Mouse (Mus musculus) spleen, embryonic (tissue): ENCODE data around the gene Rcan2.

Source experiments
- CTCF ChIA-PET: fragments of 350-600 bp; sonication (Branson Sonifier 250); formaldehyde crosslinking; loops from one replicate; lab custom pipeline; 2022; lab: Charles Lee

The Rcan2 gene

DNA sequence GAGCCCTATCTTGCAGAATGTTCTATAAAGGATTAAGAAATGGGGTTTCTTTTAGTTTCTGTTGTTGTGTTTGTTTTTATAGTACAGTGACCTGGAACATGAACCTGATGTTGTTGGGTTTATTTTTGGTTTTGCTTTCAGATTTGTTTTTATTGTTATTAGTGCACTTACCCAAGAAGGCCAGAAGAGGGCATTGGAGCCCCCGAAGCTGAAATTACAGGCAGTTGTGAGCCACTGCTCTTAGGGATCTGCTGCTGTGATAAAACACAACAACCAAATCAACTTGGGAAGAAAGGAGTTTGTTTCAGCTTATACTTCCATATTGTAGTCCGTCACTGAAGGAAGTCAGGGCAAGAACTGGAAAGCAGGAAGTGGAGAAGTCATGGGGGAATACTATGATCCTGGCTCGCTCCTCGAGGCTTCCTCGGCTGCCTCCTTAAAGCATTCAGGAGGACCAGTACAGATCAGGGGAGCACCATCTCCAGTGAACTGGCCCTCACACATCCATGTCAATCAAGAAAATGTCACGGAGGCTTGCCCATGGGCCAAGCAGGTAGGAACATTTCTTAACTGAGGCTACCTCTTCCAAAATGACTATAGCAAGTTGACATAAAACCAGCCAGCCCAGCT is 275.0 kb downstream of the Rcan2 start:
- CTCF ChIA-PET, result interaction anchor here (0.6 kb wide), 2 partner anchors 11 to 12 kb away, joined by 3 to 6 read pairs; no protein-coding TSS in a partner anchor

DNA sequence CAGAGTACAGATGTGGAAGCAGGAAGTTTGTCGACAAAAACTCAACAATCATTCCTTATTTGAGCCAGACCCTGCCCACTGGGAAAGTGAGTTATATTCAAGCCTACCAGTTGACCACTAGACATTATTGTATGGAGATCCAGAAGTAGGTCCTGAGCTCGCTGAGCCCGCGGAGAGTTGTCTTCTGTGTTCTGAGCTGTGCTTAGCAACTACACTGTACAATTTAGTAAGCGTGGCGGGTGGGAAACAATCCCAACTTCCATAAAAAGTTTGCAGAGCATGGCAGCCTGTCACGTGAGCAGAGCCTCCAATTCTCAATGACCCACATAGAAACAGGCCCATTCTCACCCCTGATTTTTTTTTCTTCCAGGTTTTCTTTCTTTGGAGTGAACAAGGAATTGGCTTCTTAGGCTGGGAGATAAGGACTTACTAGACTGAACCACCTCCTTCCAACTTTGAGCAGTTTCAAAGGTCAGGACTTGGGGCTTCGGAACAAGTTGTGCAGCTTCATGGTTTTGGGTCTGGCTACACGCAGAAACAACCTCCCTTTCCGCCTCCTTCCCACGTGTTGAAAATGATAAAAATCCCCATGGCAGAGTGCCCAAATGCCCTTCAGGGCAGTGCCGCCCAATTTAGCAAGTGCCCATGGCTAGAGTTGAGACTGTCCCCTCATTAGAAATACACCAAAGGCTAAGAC is 276.1 kb downstream of the Rcan2 start:
- CTCF ChIA-PET, result no interaction called here

DNA sequence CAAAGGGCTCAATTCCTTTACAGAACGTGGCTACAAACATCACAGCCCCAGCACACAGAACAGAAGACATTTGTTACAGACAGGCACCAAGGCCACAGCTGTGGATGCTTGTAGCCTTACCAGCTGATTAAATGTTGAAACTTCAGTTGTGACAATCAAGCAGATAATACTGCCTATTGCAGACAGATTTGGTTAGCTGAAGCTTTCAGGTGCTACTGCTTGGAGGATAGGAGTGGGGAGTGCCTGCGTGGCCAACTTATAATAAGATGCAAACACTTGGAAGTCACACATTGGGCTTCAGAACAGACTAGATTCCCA is 276.7 kb downstream of the Rcan2 start:
- CTCF ChIA-PET, result no interaction called here

DNA sequence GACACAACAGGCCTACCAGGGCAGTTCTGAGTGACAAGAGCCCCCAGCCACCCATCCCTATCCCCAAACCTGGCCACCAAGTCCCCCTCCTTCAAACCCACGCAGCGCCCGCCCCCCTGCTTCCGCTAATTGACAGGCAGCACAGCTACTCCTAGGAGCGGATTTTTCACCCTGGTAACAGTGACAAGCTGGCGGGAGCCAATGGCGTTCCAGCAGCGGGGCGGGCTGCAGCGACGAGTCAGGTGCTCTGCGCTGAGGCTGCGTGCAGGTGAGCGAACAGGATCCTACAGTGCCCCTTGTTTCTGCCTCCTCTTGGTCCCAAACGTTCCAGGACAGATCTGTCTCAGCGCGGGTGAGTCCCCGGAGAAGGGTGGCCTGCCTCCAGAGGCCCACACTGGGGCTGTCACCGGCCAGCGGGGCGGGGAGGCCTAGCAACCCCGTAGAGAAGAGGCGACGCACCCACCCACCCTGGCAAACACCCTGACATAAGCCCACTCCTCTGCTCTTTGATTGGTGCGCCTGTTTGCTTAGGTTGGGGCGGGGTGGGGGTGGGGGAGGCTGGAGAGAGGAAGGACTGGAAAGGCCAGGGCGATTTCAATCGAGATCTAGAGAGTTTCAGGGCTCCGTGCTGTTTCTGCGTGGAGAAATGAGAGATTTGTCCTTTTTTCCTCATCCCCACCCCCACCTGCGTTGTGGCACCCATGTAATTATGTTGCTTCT is 277.6 kb downstream of the Rcan2 start, which contains the start of gene Enpp5:
TSS of gene Enpp5 (plus strand) at position 183 of the 720 bp plus-strand sequence.
- CTCF ChIA-PET, result interaction anchor here (0.6 kb wide), 2 partner anchors 9 to 177 kb away, joined by 3 to 6 read pairs; no protein-coding TSS in a partner anchor

DNA sequence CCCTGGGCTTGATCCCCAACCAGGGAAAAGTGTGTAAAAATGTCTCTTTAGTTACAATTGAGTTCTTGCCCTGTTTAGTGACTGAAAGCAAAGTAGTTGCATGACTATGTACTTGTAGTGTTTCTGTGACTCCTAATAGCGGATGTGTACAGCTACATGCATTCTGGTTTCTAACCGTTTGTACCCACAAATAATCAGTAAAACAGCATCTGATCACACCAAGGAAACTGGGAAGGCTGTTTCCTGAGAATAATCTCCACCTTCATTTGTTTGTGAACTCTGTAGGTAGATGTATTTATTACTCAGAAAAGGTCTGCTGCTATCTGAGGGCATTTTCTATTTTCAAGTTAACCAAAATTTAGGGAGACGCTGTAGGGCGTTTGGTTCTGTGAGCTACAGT is 282.0 kb downstream of the Rcan2 start:
- CTCF ChIA-PET, result no interaction called here

DNA sequence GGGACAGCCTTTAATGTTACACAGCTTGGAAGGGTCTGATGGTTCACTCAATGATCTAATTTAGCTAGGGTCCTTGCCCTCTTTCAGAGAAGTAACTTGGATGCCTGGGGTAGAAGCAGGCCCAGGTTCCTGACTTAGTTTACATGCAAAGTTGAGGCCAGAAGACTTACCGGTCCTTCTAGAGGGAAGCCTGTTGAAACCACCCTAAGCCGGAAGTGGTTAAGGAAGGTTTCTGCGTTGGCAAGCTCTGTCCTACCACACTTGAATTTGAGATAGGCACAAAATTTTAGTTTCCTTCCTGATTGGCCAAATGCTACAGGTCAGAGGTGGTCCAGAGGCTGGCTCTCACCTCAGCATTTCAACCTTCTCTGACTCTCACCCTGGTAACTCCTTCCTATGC is 287.1 kb downstream of the Rcan2 start:
- CTCF ChIA-PET, result no interaction called here
